Mouse (Mus musculus): Measurements from ENCODE around the gene Zmym3. TPM values are rescaled to one million over a fixed set of nuclear protein-coding genes. Genes with fewer than 3 reads are reported as not detected.

Gene Zmym3
- polyA plus RNA-seq, 1 experiment, result 67.0 TPM

DNA sequence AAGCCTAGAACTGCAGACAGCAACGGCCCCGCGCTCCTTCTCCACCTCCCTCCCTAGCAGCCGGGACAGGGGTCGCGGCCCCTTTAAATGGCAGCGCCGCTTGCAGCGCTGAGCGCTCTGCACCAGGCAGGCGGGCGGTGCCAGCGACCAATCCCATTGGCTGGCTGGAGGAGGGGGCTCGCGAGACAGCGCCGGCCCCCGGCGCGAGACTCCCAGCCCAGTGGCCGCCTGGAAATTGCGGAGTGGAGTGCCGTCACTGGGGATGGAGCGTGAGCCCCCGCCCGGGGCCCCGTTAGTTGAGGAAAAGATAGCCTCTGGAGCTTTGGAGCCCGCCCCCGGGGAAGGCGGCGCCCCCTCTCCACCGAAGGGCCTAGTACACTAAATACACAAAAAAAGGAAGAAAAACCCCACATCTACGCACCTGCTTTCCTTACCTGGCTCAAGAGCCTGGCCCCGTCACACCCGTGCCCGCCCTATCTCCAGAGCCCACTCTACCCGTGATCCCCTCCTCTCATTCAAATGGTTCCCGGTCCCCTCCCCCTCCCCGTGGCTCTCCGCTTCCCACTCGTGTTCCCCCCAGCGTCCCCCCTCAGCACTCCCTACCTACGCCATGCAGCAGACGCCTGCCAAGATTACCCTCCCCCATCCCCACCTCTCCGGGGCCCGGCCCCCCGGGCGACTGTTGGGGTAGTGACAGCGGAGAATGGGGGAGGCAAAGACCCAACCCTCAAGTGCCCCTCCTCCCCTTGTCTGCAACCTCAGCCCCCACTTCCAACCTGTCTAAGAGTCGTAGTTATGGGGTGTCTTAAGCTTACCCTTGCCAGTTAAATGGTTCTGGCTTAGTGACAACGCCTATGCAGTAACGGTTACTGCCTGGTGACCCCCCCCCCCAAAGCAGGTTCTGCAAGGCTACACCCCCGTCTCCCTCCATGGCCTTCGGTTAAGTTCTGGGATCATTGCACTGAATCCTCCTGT lies 637 bp downstream of the Zmym3 start:
- no peaks in the 10 kb centered on the region for H3K4me1 ChIP-seq (ENCODE audit: control insufficient read depth, insufficient read depth, low read length)
- peak overlapping the region; percentile 64 for H3K4me3 ChIP-seq (ENCODE audit: insufficient read depth, low read length)
- TF ChIP-seq CTCF (IDR thresholded peaks at IDR 0.05; ENCODE audit: borderline replicate concordance, insufficient read depth, low read length) (no peak), POLR2A (IDR thresholded peaks at IDR 0.05; ENCODE audit: low read depth, low read length) (peak; percentile 65)
- no peak overlapping the region for H3K27ac ChIP-seq (ENCODE audit: insufficient read depth, low read length)

- Histone ChIP-seq H3K4me1 (ENCODE audit: control insufficient read depth, insufficient read depth, low read length) (no peaks in the 10 kb centered on the region), H3K4me3 (ENCODE audit: insufficient read depth, low read length) (peak overlapping the region; percentile 64), H3K27ac (ENCODE audit: insufficient read depth, low read length) (no peak overlapping the region)
- TF ChIP-seq CTCF (IDR thresholded peaks at IDR 0.05; ENCODE audit: borderline replicate concordance, insufficient read depth, low read length) (peak; percentile 36; the same call in 1 of the 2 replicates), POLR2A (IDR thresholded peaks at IDR 0.05; ENCODE audit: low read depth, low read length) (no peak)
Measured at GRCm38 (mm10) chrX:101418946-101419724, 1.5 kb downstream of the Zmym3 start.

- Histone ChIP-seq H3K27ac (ENCODE audit: insufficient read depth, low read length) (no peak overlapping the region), H3K4me1 (ENCODE audit: control insufficient read depth, insufficient read depth, low read length) (no peaks in the 10 kb centered on the region), H3K4me3 (ENCODE audit: insufficient read depth, low read length) (no peak overlapping the region)
- TF ChIP-seq CTCF (IDR thresholded peaks at IDR 0.05; ENCODE audit: borderline replicate concordance, insufficient read depth, low read length) (no peak), POLR2A (IDR thresholded peaks at IDR 0.05; ENCODE audit: low read depth, low read length) (no peak)
Measured at GRCm38 (mm10) chrX:101396459-101396858, 24.2 kb downstream of the Zmym3 start.

DNA sequence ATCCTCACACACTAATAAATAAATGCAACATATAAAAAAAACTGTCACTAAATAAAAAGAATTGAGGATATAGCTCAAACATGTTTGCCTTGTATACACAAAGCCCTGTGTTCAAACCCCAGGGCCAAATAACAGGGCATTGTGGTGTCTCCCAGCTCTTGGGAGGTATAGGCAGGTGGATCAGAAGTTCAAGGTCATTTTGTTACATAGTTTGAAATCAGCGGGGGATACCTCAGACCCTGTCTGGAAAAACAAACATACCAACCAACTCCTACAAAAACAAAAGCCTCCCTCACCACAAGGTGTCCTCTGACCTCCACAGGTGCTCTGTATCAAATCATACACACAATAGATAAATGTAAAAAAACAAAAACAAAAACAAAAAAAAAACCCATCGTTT lies 26.3 kb downstream of the Zmym3 start:
- H3K27ac ChIP-seq (ENCODE audit: insufficient read depth, low read length), result no peak overlapping the region
- no peak overlapping the region for H3K4me3 ChIP-seq (ENCODE audit: insufficient read depth, low read length)
- H3K4me1 ChIP-seq (ENCODE audit: control insufficient read depth, insufficient read depth, low read length), result no peaks in the 10 kb centered on the region
- TF ChIP-seq POLR2A (IDR thresholded peaks at IDR 0.05; ENCODE audit: low read depth, low read length) (no peak), CTCF (IDR thresholded peaks at IDR 0.05; ENCODE audit: borderline replicate concordance, insufficient read depth, low read length) (no peak)

GRCm38 (mm10) chrX:101388866-101389537 lies 31.6 kb downstream of the Zmym3 start:
- no peaks in the 10 kb centered on the region for H3K4me1 ChIP-seq (ENCODE audit: control insufficient read depth, insufficient read depth, low read length)
- no peak overlapping the region for H3K27ac ChIP-seq (ENCODE audit: insufficient read depth, low read length)
- H3K4me3 ChIP-seq (ENCODE audit: insufficient read depth, low read length), result no peak overlapping the region
- no peak for TF ChIP-seq CTCF (IDR thresholded peaks at IDR 0.05; ENCODE audit: borderline replicate concordance, insufficient read depth, low read length)
- no peak for TF ChIP-seq POLR2A (IDR thresholded peaks at IDR 0.05; ENCODE audit: low read depth, low read length)

DNA sequence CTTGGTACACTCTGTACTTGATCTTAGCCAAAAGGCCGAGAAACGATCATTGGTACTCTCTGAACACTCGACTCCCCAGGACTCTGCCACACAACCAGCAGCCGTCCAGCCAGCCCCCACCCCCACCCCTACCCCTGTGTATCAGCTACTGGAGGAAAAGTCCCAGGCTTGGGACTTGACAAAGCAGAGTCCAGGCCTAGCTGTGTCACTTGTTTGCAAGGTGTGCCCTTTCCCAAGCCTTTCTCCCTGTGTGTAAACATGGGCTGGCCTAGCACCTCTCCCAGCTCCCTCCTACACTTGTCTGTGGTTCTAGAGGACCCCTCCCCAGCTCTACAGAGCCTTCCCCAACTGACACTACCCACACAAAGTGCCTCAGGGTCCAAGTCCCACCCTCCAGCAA lies 34.4 kb downstream of the Zmym3 start:
- H3K27ac ChIP-seq (ENCODE audit: insufficient read depth, low read length), result no peak overlapping the region
- TF ChIP-seq CTCF (IDR thresholded peaks at IDR 0.05; ENCODE audit: borderline replicate concordance, insufficient read depth, low read length) (no peak), POLR2A (IDR thresholded peaks at IDR 0.05; ENCODE audit: low read depth, low read length) (no peak)
- no peaks in the 10 kb centered on the region for H3K4me1 ChIP-seq (ENCODE audit: control insufficient read depth, insufficient read depth, low read length)
- no peak overlapping the region for H3K4me3 ChIP-seq (ENCODE audit: insufficient read depth, low read length)

GRCm38 (mm10) chrX:101384439-101385137 lies 36.1 kb downstream of the Zmym3 start:
- no peak overlapping the region for H3K27ac ChIP-seq (ENCODE audit: insufficient read depth, low read length)
- H3K4me3 ChIP-seq (ENCODE audit: insufficient read depth, low read length), result no peak overlapping the region
- TF ChIP-seq POLR2A (IDR thresholded peaks at IDR 0.05; ENCODE audit: low read depth, low read length), result no peak
- TF ChIP-seq CTCF (IDR thresholded peaks at IDR 0.05; ENCODE audit: borderline replicate concordance, insufficient read depth, low read length), result no peak
- no peaks in the 10 kb centered on the region for H3K4me1 ChIP-seq (ENCODE audit: control insufficient read depth, insufficient read depth, low read length)

GRCm38 (mm10) chrX:101383455-101383854 lies 37.2 kb downstream of the Zmym3 start:
- TF ChIP-seq POLR2A (IDR thresholded peaks at IDR 0.05; ENCODE audit: low read depth, low read length), result no peak
- TF ChIP-seq CTCF (IDR thresholded peaks at IDR 0.05; ENCODE audit: borderline replicate concordance, insufficient read depth, low read length), result no peak
- Histone ChIP-seq H3K4me1 (ENCODE audit: control insufficient read depth, insufficient read depth, low read length) (no peaks in the 10 kb centered on the region), H3K27ac (ENCODE audit: insufficient read depth, low read length) (no peak overlapping the region), H3K4me3 (ENCODE audit: insufficient read depth, low read length) (no peak overlapping the region)

DNA sequence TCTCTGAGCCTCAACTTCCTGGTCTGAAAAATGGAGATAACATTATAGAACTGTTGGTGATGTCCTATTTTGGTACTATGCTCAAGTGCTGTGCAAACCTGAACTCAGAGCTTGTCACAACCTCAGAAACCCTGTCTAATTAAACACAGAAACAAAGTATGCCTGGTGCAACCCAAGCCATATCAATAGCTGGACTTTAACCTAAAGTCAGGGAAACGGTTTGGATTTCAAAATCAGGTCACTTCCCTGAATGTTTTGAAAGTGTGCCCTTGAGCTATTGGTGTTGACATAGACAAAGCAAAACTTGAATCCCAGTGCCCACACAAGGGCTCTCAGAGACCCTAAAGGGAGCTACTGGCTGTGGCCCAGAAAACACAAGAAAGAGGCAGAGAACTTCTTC lies 40.9 kb downstream of the Zmym3 start:
- no peak overlapping the region for H3K27ac ChIP-seq (ENCODE audit: insufficient read depth, low read length)
- TF ChIP-seq CTCF (IDR thresholded peaks at IDR 0.05; ENCODE audit: borderline replicate concordance, insufficient read depth, low read length) (no peak), POLR2A (IDR thresholded peaks at IDR 0.05; ENCODE audit: low read depth, low read length) (no peak)
- H3K4me3 ChIP-seq (ENCODE audit: insufficient read depth, low read length), result no peak overlapping the region
- H3K4me1 ChIP-seq (ENCODE audit: control insufficient read depth, insufficient read depth, low read length), result no peaks in the 10 kb centered on the region
